Mouse (Mus musculus): ENCODE data around the gene Rnf150.

- TF ChIP-seq POLR2A (IDR thresholded peaks at IDR 0.05; ENCODE audit: borderline replicate concordance, control insufficient read depth, low read depth, low read length) (no peak), CTCF (IDR thresholded peaks at IDR 0.05; ENCODE audit: control insufficient read depth, insufficient read depth, low read length) (no peak)
Measured at GRCm38 (mm10) chr8:83109756-83110155, 246.6 kb downstream of the Rnf150 start.
